Mouse (Mus musculus) kidney, adult 2 months (tissue): ENCODE data around the gene Arl5c. TPM values are rescaled to one million over a fixed set of nuclear protein-coding genes. Genes with fewer than 3 reads are reported as not detected.

Experiments
- DNase-seq: peaks from one replicate; pipeline ENCODE4 v3.0.0; 2021
- H3K27ac ChIP-seq: fragments of 200-500 bp; 2 replicates; pipeline ENCODE4 v1.5.1; 2012; ENCODE audit warnings: low read depth, low read length, control low read depth, inconsistent platforms; ENCODE audit not compliant: insufficient read depth
- H3K27me3 ChIP-seq: fragments of 200-500 bp; replicated peaks from 2 replicates; pipeline ENCODE4 v1.6.1; 2012; ENCODE audit warnings: mild to moderate bottlenecking, moderate library complexity, low read length, inconsistent platforms; ENCODE audit not compliant: control insufficient read depth, insufficient read depth
- H3K36me3 ChIP-seq: fragments of 200-500 bp; 2 replicates; pipeline ENCODE4 v1.6.1; 2012; ENCODE audit warnings: mild to moderate bottlenecking, moderate library complexity, low read length, inconsistent platforms; ENCODE audit not compliant: control insufficient read depth, insufficient read depth
- H3K4me1 ChIP-seq: fragments of 200-500 bp; 2 replicates; pipeline ENCODE4 v1.6.1; 2011; ENCODE audit warnings: low read length; ENCODE audit not compliant: control insufficient read depth, insufficient read depth
- H3K4me3 ChIP-seq: fragments of 200-500 bp; 2 replicates; pipeline ENCODE4 v1.5.1; 2011; ENCODE audit warnings: mild to moderate bottlenecking, low read depth, low read length, control low read depth; ENCODE audit not compliant: insufficient read depth
- CTCF ChIP-seq: fragments of 200-500 bp; conservative IDR thresholded peaks from 2 replicates; pipeline ENCODE4 v1.5.1; 2011; ENCODE audit warnings: low read depth, mild to moderate bottlenecking, control low read depth, low read length, moderate library complexity, mixed read lengths; ENCODE audit not compliant: insufficient read depth, insufficient read length
- POLR2A ChIP-seq: fragments of 200-500 bp; IDR thresholded peaks from one replicate; pipeline ENCODE4 v1.6.1; 2011; ENCODE audit warnings: low read depth, low read length, control low read depth
- WGBS: fragments of 180-500 bp; shearing (Covaris S2); methylation state at CpG from one replicate; pipeline ENCODE4 v1.1.7; 2018; 5-methylcytosine and 5-hydroxymethylcytosine counted together
- polyA plus RNA-seq: library from polyadenylated mRNA; depleted of rRNA; stranded (reverse); fragments of >200 nt; gene quantifications from 2 replicates; pipeline ENCODE4 v1.2.3, GENCODE M21; 2012

The Arl5c gene
- polyA plus RNA-seq, 1 experiment = 2.8 TPM

DNA sequence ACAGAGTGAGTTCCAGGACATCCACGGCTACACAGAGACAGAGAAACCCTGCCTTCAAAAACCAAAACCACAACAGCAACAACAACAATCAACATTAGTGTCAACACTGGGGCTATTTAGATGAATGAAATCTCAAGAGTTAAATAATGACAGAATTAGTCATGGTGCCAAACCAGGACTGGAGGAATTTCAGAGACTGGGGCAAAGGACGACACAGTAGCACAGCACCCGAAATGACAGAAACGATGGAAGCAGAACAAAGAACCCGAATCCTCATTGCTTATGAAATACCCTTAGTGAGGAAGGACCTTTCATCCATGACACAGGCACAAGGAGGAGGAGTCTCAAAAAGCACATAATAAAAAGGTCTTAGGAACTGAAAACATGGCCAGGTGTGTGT is 21.8 kb downstream of the Arl5c start:
- H3K4me3 ChIP-seq = no peak overlapping the region
- no peak overlapping the region for H3K27ac ChIP-seq
- peaks cover 12% of the 10 kb centered on the region; the same call in 1 of the 2 replicates for H3K4me1 ChIP-seq
- no peak for TF ChIP-seq POLR2A
- TF ChIP-seq CTCF = no peak
- H3K36me3 ChIP-seq = no peaks in the 10 kb centered on the region
- DNase-seq = peak; percentile 72
- H3K27me3 ChIP-seq = no peaks in the 10 kb centered on the region
- 57% methylated on average over 5 of the region's 5 CpGs for WGBS

DNA sequence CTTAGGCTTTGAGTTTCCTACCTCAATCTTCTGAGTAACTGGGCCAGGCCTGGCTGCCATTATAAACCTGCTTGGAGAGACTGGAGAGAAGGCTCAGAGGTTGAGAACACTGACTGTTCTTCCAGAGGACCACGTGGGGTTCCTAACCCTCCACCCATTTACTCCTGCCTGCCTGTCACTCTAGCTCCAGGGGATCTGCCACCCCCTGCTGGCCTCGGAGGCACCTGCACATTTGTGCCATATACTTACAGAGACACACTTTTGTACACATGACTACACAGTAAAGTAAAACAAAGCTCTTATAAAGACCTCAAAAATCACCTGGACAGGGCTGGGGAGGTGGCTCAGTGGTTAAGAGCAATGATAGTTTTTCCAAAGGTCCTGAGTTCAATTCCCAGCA is 23.5 kb downstream of the Arl5c start:
- Histone ChIP-seq H3K4me3 (no peak overlapping the region), H3K36me3 (no peaks in the 10 kb centered on the region), H3K27me3 (no peaks in the 10 kb centered on the region), H3K27ac (no peak overlapping the region), H3K4me1 (peaks cover 12% of the 10 kb centered on the region; the same call in 1 of the 2 replicates)
- no peak for DNase-seq
- WGBS = 73% methylated on average over 2 of the region's 2 CpGs
- TF ChIP-seq CTCF = 0 out of 2 replicates have a peak, but pooled peaks have one; percentile 13
- TF ChIP-seq POLR2A = no peak

DNA sequence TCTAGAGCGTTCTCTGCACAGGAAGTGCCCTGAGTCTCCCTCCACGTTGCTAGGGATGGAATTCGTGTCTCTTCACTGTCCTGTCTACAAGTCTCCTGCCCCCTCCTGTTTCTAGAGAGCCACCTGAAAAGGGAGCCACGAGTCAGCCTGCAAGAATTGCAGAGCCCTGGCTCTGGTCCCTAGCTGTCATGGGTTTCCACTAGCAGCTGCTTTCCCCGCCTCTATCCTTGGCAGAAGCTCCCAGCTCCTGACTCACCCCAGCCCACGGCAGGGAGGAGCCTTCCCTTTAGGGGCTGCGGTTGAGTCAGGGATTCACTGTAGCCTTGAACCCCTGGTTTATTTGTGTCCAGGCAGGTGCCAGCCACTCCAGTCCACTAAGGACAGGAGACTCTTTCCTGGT is 24.7 kb downstream of the Arl5c start:
- peaks cover 12% of the 10 kb centered on the region; the same call in 1 of the 2 replicates for H3K4me1 ChIP-seq
- no peak for DNase-seq
- TF ChIP-seq POLR2A (no peak), CTCF (no peak)
- WGBS = 30% methylated on average over 7 of the region's 7 CpGs
- H3K27ac ChIP-seq = no peak overlapping the region
- no peaks in the 10 kb centered on the region for H3K36me3 ChIP-seq
- H3K4me3 ChIP-seq = no peak overlapping the region
- H3K27me3 ChIP-seq = no peaks in the 10 kb centered on the region

DNA sequence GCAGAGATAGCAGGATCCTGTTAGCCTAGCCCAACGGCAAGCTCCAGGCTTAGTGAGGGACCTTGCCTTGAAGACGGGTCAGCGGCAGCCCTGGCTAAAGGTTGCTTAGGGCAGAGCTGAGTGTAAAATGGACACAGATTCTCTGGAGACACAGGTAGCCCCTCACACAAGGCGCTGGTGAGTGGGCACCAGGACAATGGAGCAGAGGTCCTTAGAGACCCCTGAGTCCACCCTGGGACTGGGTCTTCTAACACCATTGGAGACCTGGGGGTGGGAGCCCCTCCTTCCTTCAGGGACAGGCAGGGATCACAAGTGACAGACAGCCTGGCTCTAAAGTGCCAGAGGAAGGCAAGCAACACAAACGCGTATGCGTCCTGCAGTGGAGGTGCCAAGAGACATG is 25.2 kb downstream of the Arl5c start:
- Histone ChIP-seq H3K4me3 (no peak overlapping the region), H3K27me3 (no peaks in the 10 kb centered on the region), H3K36me3 (no peaks in the 10 kb centered on the region), H3K27ac (no peak overlapping the region), H3K4me1 (peaks cover 12% of the 10 kb centered on the region; the same call in 1 of the 2 replicates)
- TF ChIP-seq POLR2A = no peak
- no peak for TF ChIP-seq CTCF
- DNase-seq = no peak
- WGBS = 78% methylated on average over 7 of the region's 7 CpGs

DNA sequence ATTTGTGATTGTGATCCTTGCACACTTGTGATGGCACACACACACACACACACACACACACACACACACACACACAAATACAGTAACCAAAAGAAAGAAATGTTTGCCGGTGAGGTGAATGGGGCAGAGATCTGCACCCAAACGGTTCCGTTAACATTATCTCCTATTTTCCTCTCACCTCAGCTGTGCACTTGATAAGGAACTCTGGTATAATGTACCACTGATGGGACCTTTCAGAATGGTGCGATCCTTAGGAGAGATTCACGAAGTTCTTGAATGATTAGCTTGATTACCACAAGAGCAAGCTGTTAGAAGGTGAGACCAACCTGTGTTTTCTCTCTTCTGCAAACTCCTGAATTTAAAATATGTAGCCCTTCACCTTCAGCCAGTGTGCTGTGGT is 27.6 kb downstream of the Arl5c start:
- Histone ChIP-seq H3K4me3 (no peak overlapping the region), H3K36me3 (no peaks in the 10 kb centered on the region), H3K27me3 (no peaks in the 10 kb centered on the region), H3K27ac (no peak overlapping the region), H3K4me1 (no peaks in the 10 kb centered on the region)
- WGBS = 85% methylated on average over 5 of the region's 5 CpGs
- no peak for TF ChIP-seq POLR2A
- TF ChIP-seq CTCF = no peak
- no peak for DNase-seq

DNA sequence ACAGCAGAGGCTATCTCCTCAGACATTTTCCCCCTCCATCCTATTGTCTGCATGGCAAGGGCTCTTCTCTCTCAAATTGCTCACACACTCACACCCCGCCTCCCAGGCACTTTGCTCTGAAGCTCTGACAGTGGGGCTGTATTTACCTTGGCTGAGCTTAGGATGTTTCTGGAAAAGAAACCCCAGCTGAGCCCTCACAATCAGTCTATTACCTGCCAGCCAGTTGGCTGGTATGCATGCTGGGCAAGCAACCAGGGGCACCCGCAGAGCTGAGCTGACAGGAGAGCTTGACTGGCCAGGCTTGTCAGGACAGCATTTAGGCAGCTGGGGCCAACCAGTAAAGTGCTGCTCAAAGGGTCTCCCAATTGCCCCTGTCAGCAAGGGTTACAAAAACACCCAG is 28.9 kb downstream of the Arl5c start:
- WGBS = 53% methylated on average over 2 of the region's 2 CpGs
- DNase-seq = no peak
- H3K27ac ChIP-seq = no peak overlapping the region
- H3K4me1 ChIP-seq = no peaks in the 10 kb centered on the region
- H3K4me3 ChIP-seq = no peak overlapping the region
- H3K36me3 ChIP-seq = no peaks in the 10 kb centered on the region
- H3K27me3 ChIP-seq = no peaks in the 10 kb centered on the region
- TF ChIP-seq POLR2A (no peak), CTCF (no peak)

DNA sequence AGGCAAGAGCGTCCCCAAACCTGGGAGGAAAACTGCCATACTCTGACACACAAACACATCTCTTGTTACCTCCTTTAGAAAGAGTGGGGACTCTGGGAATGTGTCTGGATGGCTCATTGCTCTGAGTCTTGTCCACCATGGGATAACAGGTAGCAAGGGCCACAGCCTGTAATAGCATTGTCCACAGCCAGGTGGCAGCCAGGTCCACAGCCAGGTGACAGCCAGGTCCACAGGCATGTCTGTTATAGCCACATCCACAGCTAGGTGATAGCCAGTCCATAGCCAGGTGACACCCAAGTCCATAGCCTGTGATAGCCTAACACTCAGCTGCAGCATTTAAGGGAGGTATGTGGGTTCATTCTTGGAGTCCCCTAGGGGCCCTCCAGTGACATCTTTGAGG is 35.1 kb downstream of the Arl5c start:
- TF ChIP-seq POLR2A (no peak), CTCF (peak; percentile 90)
- Histone ChIP-seq H3K36me3 (no peaks in the 10 kb centered on the region), H3K27me3 (no peaks in the 10 kb centered on the region), H3K27ac (no peak overlapping the region), H3K4me3 (no peak overlapping the region), H3K4me1 (peaks cover 4% of the 10 kb centered on the region; the same call in 1 of the 2 replicates)
- WGBS = 84% methylated on average over 1 of the region's 1 CpGs
- peak; percentile 52 for DNase-seq

DNA sequence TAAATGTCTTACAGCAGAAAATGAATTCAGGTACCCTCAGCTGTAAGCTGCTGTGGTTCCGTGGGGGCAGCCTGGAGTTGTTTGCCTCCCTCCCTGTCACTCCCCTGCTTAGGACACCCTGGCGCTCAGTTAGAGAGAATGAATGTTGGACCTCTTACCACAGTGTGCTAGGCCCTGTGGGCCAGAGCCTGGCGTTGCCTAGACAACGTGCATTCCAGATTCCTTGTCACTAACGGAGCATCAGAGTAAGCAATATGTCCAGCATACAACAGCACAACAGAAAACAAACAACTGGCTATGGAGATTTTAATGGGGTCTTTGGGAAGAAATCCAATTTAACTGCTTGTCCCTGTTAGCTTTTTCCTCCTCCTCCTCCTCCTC is 36.7 kb downstream of the Arl5c start:
- H3K4me1 ChIP-seq = peaks cover 4% of the 10 kb centered on the region; the same call in 1 of the 2 replicates
- H3K4me3 ChIP-seq = no peak overlapping the region
- H3K27ac ChIP-seq = no peak overlapping the region
- WGBS = 57% methylated on average over 5 of the region's 5 CpGs
- H3K36me3 ChIP-seq = no peaks in the 10 kb centered on the region
- TF ChIP-seq POLR2A (no peak), CTCF (no peak)
- DNase-seq = no peak
- H3K27me3 ChIP-seq = no peaks in the 10 kb centered on the region
